Mouse (Mus musculus) spleen, postnatal 4 days (tissue): Measurements from ENCODE around the gene Elk4.

ENCODE experiments used
- DNase-seq, 2 experiments: peaks; one replicate each; pipeline ENCODE4 v3.0.0; 2022; ENCODE audit warnings: low spot score in 2 of 2

Elk4 gene

DNA sequence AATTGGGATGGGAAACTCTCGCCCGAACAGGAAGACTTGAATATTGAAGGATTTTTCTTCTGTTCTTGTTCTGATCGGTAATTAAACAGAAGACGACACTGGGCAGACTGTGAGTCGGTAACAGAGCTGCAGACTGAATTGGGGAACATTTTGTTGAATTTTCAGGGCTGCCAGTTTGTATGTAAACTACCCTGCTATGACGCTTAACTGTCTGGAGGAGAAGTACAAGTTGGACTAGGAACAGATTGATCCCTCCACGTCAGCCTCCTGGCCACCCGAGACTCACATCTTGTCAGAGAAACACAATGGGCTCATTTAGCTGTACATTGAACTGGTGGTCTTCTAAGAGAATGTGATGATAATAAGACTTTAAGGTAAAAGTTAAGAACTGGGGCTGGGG lies 5.5 kb downstream of the Elk4 start:
- no peak for DNase-seq

DNA sequence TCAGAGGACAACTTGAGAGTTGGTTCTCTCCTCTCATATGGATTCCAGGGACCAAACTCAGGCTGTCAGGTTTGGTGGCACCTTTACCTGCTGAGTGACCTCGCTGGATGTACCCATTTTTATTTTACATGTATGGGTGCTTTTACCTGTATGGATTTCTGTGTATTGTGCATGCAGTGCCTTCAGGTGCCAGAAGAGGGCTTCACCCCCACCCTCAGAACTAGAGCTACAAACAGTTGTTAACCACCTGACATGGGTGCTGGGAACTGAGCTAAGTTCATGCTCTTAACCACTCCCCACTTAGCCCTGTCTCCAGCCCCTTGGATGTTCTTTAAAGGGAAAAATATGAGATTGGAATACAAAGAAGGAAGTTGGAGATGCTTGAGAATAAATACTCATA lies 7.4 kb downstream of the Elk4 start:
- no peak for DNase-seq

DNA sequence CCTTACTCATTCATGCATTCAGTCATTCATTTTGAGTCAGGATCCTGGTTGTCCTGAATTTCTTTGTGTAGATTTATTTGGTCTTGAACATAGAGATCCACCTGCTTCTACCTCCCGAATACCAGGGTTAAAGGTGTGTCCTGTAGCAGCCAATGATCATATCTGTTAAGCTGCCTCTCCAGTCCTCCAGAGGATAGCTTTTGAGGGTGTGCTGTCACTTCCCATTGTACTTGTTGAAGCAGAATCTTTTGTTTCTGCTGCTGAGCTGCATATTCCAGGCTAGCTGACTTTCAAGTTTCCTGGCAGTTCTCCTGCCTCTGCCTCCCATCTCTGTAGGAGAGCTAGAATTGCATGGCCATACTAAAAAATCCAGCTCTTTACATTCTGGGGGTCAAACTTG lies 9.3 kb downstream of the Elk4 start:
- no peak for DNase-seq

DNA sequence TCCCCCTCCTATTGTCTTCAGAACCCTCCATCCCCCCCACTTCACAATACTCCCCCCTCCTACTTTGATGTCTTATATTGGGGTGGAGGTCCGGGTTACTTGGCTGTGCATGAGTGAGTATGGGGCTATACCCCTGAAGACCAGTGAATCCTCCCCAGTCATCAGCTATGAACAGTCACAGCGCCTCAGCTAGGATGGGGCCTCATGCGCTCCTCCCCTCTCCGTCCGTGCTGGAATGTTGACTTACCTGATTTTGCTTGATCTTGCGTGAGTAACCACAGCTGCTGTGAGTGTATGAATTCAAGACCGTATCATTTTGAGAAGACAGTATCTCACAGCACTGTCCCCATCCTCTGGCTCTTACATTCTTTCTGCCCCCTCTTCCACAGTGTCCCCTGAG lies 12.5 kb downstream of the Elk4 start:
- no peak for DNase-seq

DNA sequence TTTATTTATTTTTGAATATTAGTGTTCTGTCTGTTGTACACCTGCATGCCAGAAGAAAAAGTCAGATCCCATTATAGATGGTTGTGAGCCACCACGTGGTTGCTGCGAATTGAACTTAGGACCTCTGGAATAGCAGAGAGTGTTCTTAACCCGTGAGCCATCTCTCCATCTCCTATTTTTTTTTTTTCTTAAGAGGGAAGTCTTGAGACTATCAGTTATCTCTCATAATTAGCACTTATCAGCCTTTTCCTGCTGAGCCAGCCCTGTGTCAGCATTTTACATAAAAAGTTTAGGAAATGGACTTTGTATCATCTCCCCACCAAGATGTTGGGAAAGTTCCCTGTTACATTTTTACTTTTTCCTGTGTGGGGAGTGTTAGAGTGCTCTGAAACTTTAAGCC lies 14.7 kb downstream of the Elk4 start:
- no peak for DNase-seq

DNA sequence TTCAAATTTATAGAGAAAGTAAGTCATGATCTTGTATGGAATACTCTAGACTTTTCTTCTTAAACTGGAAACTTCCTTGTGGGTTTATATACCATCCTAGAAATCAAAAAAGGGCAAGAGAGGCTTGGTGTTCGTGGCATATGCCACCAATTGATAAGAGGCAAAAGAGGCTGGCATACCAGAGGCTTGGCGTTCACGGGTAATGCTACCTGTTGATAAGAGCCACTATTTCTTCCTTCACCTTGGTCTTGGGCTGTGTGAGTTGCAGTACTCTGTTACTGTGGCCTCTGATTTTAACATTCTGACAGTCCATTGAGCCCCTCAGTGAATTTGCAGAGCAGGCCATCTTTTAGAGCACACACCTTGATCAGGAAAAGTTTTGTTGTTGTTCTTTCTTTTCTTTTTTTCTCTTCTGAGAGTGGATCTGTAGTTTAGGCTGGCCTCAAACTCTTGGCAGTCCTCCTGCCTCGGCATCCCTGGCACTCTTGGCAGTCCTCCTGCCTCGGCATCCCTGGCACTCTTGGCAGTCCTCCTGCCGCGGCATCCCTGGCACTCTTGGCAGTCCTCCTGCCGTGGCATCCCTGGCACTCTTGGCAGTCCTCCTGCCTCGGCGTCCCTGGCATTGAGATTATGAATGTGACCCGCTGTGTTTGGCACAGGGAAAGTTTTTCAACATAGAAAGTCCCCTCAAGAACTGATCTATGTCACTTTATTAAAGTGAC lies 19.7 kb downstream of the Elk4 start:
- peak in 1 of 2 experiments; percentile 57 for DNase-seq

DNA sequence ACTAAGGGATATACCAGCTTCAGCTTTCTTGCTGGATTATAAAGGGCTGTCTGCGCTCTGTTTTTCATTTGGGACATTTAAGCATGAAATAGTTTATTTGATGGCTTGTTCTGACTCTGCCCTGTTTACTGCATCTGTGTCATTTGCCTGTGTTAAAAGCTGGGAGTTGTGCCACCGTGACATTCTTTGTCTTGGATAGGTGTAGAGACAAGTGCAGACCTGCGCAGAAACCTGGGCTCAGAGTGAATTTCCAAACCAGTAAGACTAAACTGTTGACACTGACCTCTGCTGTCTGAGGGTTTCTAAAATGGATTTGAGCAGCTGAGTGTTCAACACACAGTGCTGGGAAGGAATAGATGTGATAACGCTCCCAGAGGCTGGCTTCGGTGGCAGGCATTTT lies 20.6 kb downstream of the Elk4 start:
- no peak for DNase-seq

DNA sequence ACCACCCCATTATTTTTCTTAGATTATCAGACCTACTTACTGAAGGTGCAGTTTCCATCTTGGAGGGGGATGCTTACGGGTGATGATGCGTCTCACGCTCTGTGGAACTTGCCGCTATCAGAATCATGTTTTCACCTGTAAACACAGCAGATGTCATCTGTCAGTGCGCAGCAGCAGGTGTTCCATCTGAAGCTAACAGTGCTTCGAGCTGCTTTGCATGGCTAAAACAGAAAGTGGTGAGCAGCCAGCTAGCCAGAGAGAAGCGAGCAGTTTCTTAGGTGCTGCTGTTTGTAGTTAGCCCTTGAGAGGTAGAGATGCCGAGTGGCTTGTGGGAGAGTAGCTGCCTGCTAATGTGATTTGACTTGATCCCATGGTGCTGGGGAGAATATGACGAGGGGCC lies 21.0 kb downstream of the Elk4 start:
- DNase-seq, result no peak

DNA sequence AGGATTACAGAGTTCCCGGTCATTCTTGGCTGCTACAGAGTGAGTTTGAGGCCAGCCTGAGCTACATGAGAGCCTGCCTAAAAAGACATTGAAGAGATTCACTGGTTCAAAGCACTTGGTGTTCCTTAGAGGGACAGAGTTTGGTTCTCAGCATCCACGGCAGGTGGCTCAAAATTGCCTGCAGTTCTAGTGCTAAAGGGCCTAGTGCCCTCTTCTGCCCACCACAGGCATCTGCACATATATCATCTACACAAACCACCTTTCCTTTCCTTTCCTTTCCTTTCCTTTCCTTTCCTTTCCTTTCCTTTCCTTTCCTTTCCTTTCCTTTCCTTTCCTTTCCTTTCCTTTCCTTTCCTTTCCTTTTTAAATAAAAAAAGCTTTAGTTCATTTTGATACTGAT lies 23.2 kb downstream of the Elk4 start:
- no peak for DNase-seq

DNA sequence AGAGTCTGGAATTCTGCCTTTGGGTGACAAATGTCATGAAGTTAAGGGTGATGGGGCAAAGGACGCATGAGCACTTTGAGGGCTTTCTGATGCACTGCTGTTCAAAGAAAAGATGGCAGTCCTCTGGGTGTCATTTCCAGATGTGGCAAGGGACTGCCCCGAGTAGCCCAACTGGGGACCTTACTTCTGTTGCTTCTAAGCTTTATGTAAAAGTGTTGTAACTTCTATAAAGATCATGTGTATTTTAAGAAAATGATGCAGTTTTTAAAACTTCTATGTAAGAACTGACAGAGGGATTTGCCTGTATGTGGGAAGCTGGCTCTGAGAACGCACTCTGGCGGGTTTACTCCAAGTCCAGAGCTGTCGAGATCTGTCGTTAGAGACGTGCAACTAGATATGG lies 24.8 kb downstream of the Elk4 start:
- no peak for DNase-seq

DNA sequence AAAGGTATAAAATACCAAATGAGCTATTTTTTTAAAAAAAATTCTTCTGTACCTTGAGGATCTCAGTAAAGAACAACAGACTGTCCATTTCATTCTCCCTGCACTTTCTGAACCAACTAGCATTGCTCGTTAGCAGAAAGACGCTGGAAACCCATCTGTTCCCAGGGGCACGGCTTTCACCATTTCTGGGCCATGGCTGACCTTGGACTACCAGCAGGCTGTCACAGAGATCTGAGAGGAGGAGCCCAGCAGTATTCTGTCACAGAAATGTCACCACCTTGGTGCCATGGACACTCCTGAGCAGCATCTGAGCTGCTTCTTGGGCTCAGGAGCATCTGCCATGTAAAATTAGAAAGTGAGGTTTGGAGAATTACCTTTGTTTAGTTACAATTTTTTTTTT lies 30.3 kb downstream of the Elk4 start:
- no peak for DNase-seq

DNA sequence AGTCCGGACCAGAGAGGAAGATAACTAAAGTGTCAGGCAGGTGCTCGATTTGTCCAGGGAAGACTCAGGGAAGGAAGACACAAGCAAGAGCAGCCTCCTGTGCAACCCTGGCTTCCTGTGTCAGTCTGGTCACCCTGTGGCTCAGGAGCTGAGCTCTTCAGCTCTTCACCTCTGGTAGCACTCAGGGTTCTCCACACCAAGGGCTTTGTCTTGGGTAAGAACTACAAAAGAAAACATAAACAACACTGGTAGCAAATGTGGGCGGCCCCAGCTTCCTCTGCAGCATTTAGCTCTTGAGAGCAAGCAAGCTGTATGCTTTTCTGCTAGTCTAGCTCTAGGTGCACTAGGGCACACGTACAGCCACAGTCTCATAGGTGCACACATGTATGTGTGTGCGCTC lies 31.3 kb downstream of the Elk4 start:
- DNase-seq, result no peak

DNA sequence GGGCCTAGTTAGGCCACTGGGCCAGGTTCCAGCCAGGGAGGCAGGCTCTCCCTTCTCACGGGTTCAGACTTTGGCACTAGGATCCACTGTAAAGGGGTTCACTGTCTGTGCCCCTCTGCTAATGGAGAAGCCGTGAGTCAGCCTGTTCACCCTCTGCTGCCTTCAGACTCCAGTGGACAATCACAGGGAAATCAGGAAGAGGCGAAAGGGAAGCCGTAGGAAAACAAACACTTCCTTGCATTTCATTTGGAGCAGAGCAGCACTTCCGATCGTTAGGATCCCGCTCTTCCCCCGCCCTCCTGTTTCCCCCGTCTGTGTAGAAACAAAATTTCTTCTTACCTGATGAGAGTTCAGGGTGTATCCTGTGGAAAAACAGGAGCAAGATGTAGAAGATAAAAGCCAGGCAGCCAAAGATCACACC lies 32.8 kb downstream of the Elk4 start:
- no peak for DNase-seq

DNA sequence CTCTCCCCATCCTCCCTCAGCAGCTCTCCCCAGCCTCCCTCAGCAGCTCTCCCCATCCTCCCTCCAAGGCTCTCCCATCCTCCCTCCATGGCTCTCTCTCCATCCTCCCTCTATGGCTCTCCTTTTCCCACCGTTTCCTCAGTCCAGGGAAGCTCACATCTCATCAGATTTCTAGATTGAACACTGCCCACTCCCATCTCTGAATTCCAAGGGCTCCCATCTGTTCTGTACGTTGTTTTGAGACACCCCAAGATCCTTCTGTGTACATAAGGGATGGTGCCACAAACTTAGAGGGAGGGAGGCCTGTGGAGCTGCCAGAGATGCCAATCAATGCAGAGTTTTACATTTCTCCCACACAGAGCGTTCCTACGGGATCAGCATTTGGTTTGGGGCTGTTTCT lies 36.4 kb downstream of the Elk4 start:
- no peak for DNase-seq

DNA sequence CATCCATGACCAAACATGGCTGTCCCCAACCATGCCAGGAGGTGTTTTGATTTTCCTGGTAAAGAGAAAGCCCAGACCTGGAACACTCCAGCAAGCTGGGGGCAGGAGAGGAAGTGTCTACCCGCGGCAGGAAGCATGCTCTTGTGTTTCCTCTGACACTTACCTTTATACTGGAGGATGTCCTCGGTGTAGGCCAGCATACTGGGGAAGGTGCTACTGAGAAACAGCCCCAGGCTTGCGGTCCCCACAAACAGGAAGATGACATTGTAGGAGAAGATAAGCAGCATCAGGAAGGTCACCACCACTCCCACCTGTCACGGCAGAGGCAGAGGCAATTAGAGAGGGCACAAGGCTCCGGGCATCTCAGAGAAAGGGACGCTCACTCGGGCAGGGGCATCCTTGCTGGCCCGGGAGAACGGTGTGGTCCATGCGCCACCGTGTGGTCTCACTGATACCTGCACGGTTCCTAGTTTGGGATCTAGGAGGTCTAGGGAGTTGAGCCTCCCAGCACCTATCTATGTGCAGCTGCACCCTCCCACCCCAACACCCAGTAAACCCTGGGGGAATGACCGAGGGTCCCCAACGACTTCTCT lies 38.8 kb downstream of the Elk4 start:
- DNase-seq, result peak; percentile 65 to 86

DNA sequence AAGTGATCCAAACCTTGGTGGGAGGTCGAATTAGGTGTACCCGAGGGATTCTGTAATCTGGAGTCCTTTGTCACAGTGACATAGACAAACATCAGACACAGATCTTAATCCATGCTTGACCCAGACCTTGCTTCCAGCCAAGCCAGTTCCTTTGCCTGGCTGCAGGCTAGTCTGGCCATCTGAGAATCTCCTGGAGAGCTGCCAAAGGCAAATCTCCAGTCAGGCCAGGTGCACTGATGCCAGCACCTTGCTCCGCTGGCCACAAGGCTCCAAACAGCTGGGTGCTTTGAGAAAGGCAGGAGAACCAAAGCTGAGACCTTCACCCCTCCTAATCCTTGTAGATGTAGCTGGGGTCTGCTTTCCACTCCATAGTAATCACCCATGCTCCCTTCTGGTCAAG lies 44.3 kb downstream of the Elk4 start:
- DNase-seq, result no peak

DNA sequence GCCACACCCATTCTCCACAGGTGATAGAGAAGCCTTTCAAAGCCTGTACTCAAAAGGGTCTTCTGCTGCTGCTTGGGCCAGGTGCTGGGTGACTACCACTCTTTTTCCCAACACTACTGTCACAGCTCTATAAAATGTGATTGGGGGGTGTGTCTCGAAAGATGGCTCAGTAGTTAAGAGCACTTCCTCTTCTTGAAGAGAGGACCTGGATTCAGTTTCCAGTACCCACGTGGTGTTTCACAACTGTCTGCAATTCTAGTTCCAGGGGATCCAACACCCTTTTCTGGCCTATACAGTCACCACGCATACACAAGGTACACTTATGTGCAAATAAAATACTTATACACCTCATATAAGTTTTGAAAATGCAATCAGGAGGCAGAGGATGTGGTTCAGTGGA lies 47.0 kb downstream of the Elk4 start:
- DNase-seq, result no peak

DNA sequence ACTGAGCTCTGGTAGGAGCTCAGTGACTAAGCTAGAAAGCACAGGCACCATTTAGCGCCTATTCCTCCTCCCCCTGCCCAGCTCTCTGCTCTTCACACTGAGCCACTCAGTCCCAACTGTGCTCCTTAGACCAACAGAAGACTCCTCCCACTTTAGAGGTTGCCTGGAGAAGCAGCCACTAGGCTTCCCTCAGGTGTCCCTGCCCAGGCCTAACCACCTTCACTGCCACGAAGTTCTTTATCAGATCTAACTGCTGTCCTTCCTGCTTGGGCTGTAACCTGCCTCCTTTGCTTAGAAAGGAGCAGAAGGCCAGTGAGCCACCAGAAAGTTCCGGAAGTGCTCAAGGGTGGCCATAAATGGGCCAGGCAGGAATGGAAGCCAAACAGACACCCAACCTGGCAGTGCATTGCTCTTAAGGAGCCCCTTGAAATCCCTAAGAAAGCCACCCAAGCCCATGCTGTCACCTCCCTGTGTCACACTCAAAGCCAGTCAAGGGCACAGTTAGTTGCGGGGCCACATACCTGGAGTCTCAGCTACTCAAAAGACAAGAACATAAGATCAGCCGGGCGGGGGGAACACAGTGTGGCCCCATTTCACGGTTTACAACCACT lies 47.8 kb downstream of the Elk4 start:
- DNase-seq, result no peak

DNA sequence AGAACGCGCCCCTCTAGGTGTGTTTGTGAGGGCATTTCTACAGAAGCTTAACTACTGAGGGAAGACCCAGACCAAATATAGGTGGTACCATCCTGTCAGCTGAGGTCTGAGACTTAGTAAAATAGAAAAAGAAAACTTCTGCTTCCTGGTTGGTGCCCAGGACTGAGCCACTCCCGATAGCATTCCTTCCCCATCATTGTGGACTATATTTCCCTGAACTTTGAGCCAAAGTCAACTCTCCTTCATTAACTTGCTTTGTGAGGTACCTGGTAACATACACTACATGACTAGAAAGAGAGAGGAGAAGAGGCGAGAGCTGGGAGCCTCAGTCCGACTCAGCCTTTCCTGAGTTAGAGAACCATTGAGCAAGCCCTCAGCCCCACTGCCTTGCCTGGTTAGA lies 51.2 kb downstream of the Elk4 start:
- DNase-seq, result no peak

DNA sequence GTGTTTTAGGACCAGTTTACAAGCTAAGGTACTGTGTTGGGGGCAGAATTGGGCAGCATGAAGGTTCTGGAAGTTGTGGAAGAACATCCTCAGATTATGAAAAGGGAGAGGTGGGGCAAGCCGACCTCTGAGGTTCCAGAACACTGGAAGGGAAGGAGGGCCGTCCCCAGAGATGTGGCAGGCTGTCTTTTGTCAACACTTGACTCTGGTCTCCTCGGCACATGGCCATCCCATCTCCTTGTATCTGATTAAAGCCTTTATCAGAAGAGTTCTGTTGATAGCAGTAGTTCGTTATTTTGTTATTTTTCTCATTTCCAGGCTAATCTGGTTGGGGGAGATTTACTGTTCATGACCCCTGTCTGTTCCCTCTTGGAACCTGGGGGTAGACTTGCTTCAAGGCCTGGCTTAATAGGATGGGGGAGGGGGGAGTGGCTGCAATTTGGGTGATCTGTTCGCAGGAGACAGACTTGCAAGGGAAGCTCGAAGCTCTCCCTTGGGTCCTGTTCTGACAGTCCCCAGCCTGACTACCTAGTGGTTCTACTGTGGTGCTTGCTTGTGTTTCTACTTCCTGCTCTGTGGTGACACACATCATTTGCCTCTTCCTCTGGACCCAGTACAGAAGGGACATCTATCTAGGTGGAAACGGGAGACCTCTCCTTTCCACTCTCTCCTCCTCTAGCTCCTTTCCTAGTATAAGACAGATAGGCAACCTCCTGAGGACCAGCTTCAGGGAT lies 52.8 kb downstream of the Elk4 start:
- no peak for DNase-seq

DNA sequence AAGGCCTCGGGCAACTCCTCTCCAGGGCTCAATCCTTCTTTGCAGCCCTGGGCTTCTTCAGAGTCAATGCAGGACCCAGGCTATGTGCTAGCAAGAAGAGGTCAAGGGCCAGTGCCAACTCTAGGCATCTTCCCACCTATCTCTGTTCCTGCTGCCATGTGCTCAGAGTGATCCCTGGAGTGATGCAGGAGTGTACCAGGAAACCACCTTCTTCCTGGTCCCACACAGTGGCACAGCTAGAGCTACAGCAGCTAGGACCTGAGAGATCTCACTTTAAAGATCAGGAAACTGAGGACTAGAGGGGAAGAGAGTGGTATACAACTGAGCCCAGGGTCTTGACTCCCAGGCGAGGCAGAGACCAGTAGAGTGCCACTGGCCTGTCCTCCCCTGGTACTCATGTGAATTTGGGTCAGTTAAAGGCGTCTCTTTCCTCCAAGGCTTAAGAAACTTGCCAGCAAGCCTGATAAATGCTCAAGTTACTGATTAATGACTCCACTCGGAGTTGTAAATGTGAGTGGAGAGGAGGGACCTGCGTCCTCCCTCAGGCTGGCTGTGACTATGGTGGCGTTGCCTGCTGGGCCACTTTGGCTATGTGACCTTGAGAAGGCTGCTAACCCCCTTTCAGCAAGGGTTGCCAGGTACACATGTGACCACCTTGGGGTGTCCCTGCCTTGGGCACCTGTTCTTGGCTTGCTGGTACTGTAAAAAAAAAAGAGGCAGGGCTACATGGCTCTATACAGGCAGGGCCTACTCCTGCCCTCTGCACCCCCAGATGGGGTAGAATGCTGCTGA lies 54.5 kb downstream of the Elk4 start:
- no peak for DNase-seq

DNA sequence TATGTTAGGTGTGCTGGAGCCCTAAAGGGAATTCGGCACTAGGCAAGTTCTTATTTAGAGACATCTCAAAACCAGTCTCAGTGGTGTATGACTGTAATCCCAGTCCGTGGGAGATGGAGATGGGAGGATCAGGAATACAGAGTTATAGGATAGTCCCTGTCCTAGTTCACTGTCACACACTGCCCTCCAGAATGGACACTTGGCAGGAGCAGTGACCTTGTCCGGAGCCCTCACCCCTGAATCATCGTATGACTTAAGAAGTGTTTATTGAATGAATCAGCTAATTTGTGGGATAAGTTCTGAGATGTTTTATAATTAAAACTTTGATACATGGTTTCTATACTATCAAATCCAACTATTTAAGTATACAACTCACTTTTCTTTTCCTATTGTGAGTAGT lies 55.7 kb downstream of the Elk4 start:
- DNase-seq, result no peak
